Mouse (Mus musculus) forebrain, embryonic 14.5 days (tissue): Measurements from ENCODE around the gene Mboat2. TPM values are rescaled to one million over a fixed set of nuclear protein-coding genes. Genes with fewer than 3 reads are reported as not detected.

ENCODE experiments used
- ATAC-seq: fragments of 200-750 bp; cut with Nextera tagmentation; 2 replicates; pipeline ENCODE4 v1.8.0; 2017; ENCODE audit warnings: mild to moderate bottlenecking, moderate library complexity
- DNase-seq: peaks from one replicate; pipeline ENCODE4 v3.0.0-alpha.2; 2015; ENCODE audit warnings: low spot score
- H3K27ac ChIP-seq: fragments of 300-500 bp; sonication (generic); 2 replicates; pipeline ENCODE4 v1.5.1; 2014; ENCODE audit warnings: low read depth, mild to moderate bottlenecking, control low read depth, low read length, moderate library complexity
- H3K27me3 ChIP-seq: fragments of 300-500 bp; sonication (generic); replicated peaks from 2 replicates; pipeline ENCODE4 v1.6.1; 2014; ENCODE audit warnings: low read length, control low read depth, mixed read lengths; ENCODE audit not compliant: control insufficient read depth, insufficient read depth
- H3K36me3 ChIP-seq: fragments of 300-500 bp; sonication (generic); 2 replicates; pipeline ENCODE4 v1.6.1; 2014; ENCODE audit warnings: low read length, control low read depth; ENCODE audit not compliant: control insufficient read depth, insufficient read depth
- H3K4me1 ChIP-seq: fragments of 300-500 bp; sonication (generic); 2 replicates; pipeline ENCODE4 v1.6.1; 2014; ENCODE audit warnings: antibody characterized with exemption, low read length, control low read depth; ENCODE audit not compliant: control insufficient read depth, insufficient read depth
- H3K4me2 ChIP-seq: fragments of 300-500 bp; sonication (generic); 2 replicates; pipeline ENCODE4 v1.6.1; 2014; ENCODE audit warnings: mild to moderate bottlenecking, control low read depth, low read length
- H3K4me3 ChIP-seq: fragments of 300-500 bp; sonication (generic); 2 replicates; pipeline ENCODE4 v1.5.1; 2014; ENCODE audit warnings: low read depth, low read length, control low read depth
- H3K9ac ChIP-seq: fragments of 300-500 bp; sonication (generic); 2 replicates; pipeline ENCODE4 v1.6.1; 2014; ENCODE audit warnings: mild to moderate bottlenecking, low read length, control low read depth, moderate library complexity
- H3K9me3 ChIP-seq: fragments of 300-500 bp; sonication (generic); replicated peaks from 2 replicates; pipeline ENCODE4 v1.6.1; 2016; ENCODE audit warnings: low read length, control low read depth, mixed read lengths; ENCODE audit not compliant: control insufficient read depth
- WGBS: fragments of 180-500 bp; shearing (Covaris S2); extraction: QIAGEN DNeasy Blood & Tissue Kit; methylation state at CpG from one replicate; pipeline ENCODE4 v1.1.7; 2014; 5-methylcytosine and 5-hydroxymethylcytosine counted together
- polyA plus RNA-seq: library from polyadenylated mRNA; unstranded; fragments of >200 nt; fragmentation: Nextera tagmentation; extraction: Ambion mirVana; gene quantifications from 2 replicates; pipeline ENCODE4 v1.2.1, GENCODE M21; 2014

Mboat2 gene
- polyA plus RNA-seq = 68.4 and 72.6 TPM in 2 replicates

DNA sequence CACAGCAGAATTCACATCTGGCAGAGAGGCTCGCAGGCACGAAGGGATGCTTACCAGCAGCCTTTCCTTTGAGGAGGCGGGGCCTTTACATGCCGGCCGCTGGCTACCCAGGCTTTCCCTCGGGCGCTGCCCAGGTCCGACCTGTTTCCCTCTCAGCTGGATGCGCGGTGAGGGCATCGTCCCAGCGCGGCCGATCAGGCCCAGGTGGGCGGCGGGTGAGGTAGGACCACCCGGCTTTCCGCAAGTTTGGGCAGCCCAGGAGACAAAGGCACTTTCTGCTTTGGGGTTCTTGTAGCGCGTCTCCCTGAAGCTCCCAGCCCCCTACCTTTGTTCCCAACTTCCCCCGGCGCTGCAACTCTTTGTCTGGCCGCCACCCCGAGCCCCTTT lies at the start of gene Mboat2:
TSS of gene Mboat2 (plus strand) at position 114 of the 387 bp plus-strand sequence.
- Histone ChIP-seq H3K27me3 (no peaks in the 10 kb centered on the region), H3K9ac (peak within 1 kb of the TSS; percentile 100), H3K9me3 (no peaks in the 10 kb centered on the region), H3K4me3 (peak within 1 kb of the TSS; percentile 85), H3K27ac (peak within 1 kb of the TSS; percentile 98), H3K4me1 (peaks cover 30% of the 10 kb centered on the region), H3K4me2 (peak within 1 kb of the TSS; percentile 72), H3K36me3 (no peaks in the 10 kb centered on the region)
- ATAC-seq (peak; percentile 47), DNase-seq (no peak)
- WGBS = 0% methylated on average over 24 of the region's 24 CpGs

DNA sequence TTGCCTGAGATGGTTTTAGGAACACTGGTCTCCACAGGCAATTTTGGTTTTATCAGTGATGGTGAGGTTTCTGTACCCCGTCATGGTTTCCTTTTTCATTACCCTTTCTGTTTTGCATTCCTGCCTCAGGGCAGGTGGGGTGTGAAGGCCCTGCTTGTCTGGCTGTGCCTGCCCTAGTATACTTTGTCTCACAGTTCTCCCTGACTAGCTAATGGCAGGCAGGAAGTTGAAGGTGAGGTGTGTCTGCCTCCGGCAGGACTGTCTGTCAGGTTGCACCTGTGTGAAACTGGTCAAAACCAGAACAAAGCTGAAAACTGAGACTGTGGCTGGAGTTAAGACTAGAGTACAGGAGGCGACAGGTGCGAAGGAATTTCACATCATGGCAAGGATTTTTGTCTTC lies 46.9 kb upstream of the Mboat2 start:
- Histone ChIP-seq H3K27ac (no peak overlapping the region), H3K4me1 (no peaks in the 10 kb centered on the region; the same call in 1 of the 2 replicates), H3K36me3 (no peaks in the 10 kb centered on the region), H3K4me2 (no peak overlapping the region), H3K4me3 (no peak overlapping the region), H3K9ac (no peak overlapping the region), H3K9me3 (no peaks in the 10 kb centered on the region), H3K27me3 (no peaks in the 10 kb centered on the region)
- no peak for DNase-seq
- WGBS = 84% methylated on average over 4 of the region's 4 CpGs
- no peak for ATAC-seq

DNA sequence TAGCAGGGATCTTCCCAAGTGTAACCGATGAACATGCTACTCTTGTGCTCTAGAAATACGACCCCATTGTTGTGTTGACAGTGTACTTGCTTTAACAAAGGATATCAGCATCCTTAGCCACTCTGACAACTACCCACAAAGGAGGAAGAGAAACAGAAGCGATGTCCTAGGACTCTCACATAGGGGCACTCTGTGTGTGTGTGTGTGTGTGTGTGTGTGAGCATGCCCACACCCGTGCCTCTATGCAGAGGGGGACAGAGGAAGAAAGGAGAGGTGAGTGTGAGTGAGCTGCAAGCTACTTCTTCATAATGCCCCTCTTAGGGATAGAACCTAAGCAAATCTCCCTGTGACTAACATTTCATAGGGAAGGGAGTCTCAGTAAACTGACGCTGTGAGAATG lies 44.8 kb upstream of the Mboat2 start:
- Histone ChIP-seq H3K4me2 (no peak overlapping the region), H3K27ac (no peak overlapping the region), H3K4me3 (no peak overlapping the region), H3K9ac (no peak overlapping the region), H3K4me1 (no peaks in the 10 kb centered on the region; the same call in 1 of the 2 replicates), H3K9me3 (no peaks in the 10 kb centered on the region), H3K36me3 (no peaks in the 10 kb centered on the region), H3K27me3 (no peaks in the 10 kb centered on the region)
- WGBS = 65% methylated on average over 5 of the region's 5 CpGs
- DNase-seq (no peak), ATAC-seq (no peak)

DNA sequence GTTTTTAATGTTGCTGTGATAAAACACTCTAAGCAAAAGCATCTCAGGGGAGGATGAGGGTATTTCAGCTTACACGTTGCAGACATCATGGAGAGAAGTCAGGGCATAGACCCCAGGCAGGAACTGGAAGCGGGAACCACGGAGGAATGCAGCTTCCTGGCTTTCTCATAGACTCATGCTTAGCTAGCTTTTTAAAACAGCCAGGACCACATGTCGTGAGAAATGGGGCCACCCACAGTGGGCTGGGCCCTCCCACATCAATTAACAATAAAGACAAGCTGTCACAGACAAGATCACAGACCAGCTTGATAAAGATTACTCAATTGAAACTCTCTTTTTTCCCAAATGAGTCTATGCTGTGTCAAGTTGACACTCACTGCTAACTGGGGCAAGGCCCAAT lies 44.4 kb upstream of the Mboat2 start:
- 9% methylated on average over 4 of the region's 4 CpGs for WGBS
- Histone ChIP-seq H3K4me3 (no peak overlapping the region), H3K4me1 (no peaks in the 10 kb centered on the region; the same call in 1 of the 2 replicates), H3K4me2 (no peak overlapping the region), H3K9ac (no peak overlapping the region), H3K27me3 (no peaks in the 10 kb centered on the region), H3K36me3 (no peaks in the 10 kb centered on the region), H3K27ac (no peak overlapping the region), H3K9me3 (no peaks in the 10 kb centered on the region)
- no peak for DNase-seq
- no peak for ATAC-seq

DNA sequence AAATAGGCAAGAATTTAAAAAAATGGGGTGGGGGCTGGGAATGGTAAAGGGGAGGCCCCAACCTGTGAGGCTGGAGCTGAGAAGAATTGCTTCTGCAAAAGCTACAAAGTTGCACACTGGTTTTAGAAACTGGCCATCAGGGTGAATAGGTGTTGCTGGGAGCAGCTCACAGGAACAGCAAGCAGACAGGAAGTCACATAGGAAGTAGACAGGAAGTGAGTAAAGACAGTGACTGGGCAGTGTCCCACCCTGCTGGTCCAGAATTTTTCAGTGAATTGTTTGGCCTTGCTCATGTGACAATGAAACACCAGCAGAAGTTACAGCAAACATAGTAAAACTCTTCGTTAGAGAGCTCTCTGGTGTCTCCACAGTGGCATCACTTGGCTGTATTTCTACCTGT lies 41.0 kb upstream of the Mboat2 start:
- no peaks in the 10 kb centered on the region for H3K27me3 ChIP-seq
- no peaks in the 10 kb centered on the region for H3K36me3 ChIP-seq
- no peak for ATAC-seq
- no peak overlapping the region for H3K4me3 ChIP-seq
- H3K9me3 ChIP-seq = no peaks in the 10 kb centered on the region
- no peaks in the 10 kb centered on the region; the same call in 1 of the 2 replicates for H3K4me1 ChIP-seq
- H3K9ac ChIP-seq = no peak overlapping the region
- no peak for DNase-seq
- no peak overlapping the region for H3K4me2 ChIP-seq
- 96% methylated on average over 1 of the region's 1 CpGs for WGBS
- H3K27ac ChIP-seq = no peak overlapping the region

DNA sequence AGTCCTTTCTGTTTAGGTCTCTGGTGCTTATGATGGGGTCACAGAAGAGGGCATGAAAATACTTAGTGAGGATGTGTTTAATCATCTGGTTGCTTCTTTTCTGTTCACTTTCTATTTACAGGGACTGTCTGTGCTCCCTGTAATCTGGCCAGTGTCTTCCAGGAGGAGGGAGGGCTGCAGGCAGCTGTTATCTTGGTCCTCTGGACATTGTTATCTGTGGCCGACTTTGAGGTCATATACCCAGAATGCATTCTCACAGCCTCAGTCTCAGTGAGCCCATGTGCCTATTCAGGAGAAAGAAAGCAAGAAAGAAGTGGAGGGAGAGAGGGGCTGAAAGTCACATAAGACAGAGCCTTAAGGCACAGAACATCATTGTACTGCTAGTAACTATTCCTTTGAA lies 19.4 kb upstream of the Mboat2 start:
- H3K9me3 ChIP-seq = 0 out of 2 replicates have a peak, but pooled peaks cover 4% of the 10 kb centered on the region
- no peaks in the 10 kb centered on the region for H3K36me3 ChIP-seq
- no peak overlapping the region for H3K4me2 ChIP-seq
- WGBS = 78% methylated on average over 1 of the region's 1 CpGs
- no peak overlapping the region for H3K4me3 ChIP-seq
- no peak for DNase-seq
- H3K4me1 ChIP-seq = no peaks in the 10 kb centered on the region
- H3K27me3 ChIP-seq = no peaks in the 10 kb centered on the region
- H3K9ac ChIP-seq = no peak overlapping the region
- no peak overlapping the region for H3K27ac ChIP-seq
- ATAC-seq = no peak

DNA sequence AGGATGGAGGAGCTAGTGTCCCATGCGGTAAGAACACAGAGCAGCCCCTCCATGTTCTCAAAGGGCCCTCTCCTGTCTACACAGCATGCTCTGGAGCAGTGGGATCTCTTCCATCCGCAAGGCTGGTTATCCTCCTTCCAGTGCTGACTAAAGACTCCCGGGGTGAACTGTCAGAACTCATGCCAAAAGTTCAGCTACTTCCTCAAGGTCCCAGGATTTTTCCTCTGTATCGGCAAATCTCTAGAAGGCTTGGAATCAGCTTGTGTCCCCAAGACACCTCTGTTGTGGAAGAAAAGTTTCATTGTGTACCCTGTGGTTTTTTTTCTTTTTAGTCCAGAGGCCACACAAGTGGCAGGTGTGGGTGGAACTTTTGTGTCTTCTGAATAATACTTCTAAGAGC lies 18.8 kb upstream of the Mboat2 start:
- H3K9ac ChIP-seq = no peak overlapping the region
- no peak overlapping the region for H3K4me2 ChIP-seq
- no peaks in the 10 kb centered on the region for H3K27me3 ChIP-seq
- H3K4me1 ChIP-seq = no peaks in the 10 kb centered on the region
- no peaks in the 10 kb centered on the region for H3K36me3 ChIP-seq
- ATAC-seq (no peak), DNase-seq (no peak)
- no peak overlapping the region for H3K27ac ChIP-seq
- H3K4me3 ChIP-seq = no peak overlapping the region
- WGBS = 75% methylated on average over 4 of the region's 4 CpGs
- 0 out of 2 replicates have a peak, but pooled peaks cover 4% of the 10 kb centered on the region for H3K9me3 ChIP-seq

DNA sequence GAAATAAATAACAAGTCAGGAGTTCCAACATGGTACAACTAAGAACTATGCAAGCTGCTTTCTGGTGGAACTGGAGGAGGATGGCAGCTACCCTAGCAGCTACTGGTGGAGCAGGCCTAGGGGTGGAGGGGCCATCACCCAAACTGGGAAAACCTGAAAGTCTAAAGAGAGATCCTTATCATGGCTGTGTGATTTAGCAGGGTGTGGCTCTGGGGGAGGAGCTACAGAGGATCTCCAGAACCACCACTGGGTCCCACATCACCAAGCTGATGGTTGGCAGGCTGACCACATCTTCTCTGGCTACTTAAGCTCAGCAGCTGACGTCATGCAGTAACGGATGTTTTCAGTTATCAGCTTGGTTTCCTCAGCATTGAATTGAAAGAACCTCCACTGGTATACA lies 7.8 kb upstream of the Mboat2 start:
- Histone ChIP-seq H3K27me3 (no peaks in the 10 kb centered on the region), H3K9me3 (no peaks in the 10 kb centered on the region), H3K36me3 (no peaks in the 10 kb centered on the region), H3K9ac (no peak overlapping the region), H3K27ac (no peak overlapping the region), H3K4me2 (no peak overlapping the region), H3K4me1 (peaks cover 5% of the 10 kb centered on the region; the same call in 1 of the 2 replicates), H3K4me3 (no peak overlapping the region)
- DNase-seq (no peak), ATAC-seq (no peak)
- WGBS = 80% methylated on average over 2 of the region's 2 CpGs

DNA sequence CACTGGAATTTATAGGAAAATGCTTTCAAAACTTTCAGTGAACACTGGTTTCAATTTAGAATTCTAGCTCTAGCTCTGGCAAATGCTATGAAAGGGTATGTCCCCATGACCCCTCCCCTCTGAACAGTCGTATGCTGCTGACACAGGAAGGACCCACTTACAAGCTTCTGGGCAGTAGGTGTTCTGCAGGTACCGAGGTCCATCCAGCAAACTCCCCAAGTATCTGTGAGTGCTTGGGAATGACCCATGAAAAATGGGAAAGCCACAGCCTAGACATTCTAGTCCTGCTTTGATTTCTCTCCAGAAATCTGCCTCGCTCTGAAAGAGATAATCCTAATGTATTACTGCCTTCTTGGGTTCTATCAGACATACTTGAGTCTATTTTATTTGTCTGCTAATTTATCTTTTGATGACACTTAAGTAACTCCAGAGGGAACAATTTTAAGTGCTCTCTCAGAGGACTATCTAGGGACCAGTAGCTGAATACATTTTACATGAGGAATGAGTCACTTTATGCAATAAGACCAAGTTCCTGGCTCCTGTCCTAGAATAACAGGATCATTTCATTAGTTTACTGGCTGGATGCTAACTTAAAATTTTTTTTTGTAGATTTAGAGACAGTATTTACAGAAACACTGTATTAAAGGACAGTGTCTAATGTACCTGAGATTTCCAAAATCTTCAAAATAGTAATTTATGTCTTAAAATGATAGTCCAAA lies 6.9 kb upstream of the Mboat2 start:
- DNase-seq (no peak), ATAC-seq (no peak)
- 85% methylated on average over 3 of the region's 3 CpGs for WGBS
- Histone ChIP-seq H3K27ac (no peak overlapping the region), H3K36me3 (no peaks in the 10 kb centered on the region), H3K9me3 (no peaks in the 10 kb centered on the region), H3K4me3 (no peak overlapping the region), H3K4me1 (peaks cover 5% of the 10 kb centered on the region), H3K9ac (no peak overlapping the region), H3K4me2 (no peak overlapping the region), H3K27me3 (no peaks in the 10 kb centered on the region)
